Mouse (Mus musculus): ENCODE results near the gene Pink1.

- TF ChIP-seq POLR2A (IDR thresholded peaks at IDR 0.05; ENCODE audit: borderline replicate concordance, low read depth, low read length) (no peak), CTCF (IDR thresholded peaks at IDR 0.05; ENCODE audit: low read depth, low read length) (no peak)
Measured at GRCm38 (mm10) chr4:138353438-138354171, 27.5 kb upstream of the Pink1 start.

Data from bone marrow macrophage, adult 2 months (primary cell).